Mouse (Mus musculus) liver, embryonic 14.5 days (tissue): Measurements from ENCODE around the gene Stim1.

ENCODE experiments used
- CTCF ChIP-seq: IDR thresholded peaks from 2 replicates; pipeline ENCODE4 v1.5.1; 2016; ENCODE audit warnings: antibody characterized with exemption, low read depth, control low read depth
- EP300 ChIP-seq: IDR thresholded peaks from 2 replicates; pipeline ENCODE4 v1.6.1; 2016; ENCODE audit warnings: antibody characterized with exemption, low read depth

- no peak for TF ChIP-seq CTCF
- no peak for TF ChIP-seq EP300
Measured at GRCm38 (mm10) chr7:102302471-102302870, 34.9 kb downstream of the Stim1 start.
